Mouse (Mus musculus): Measurements from ENCODE around the gene Lrrc7. TPM values are rescaled to one million over a fixed set of nuclear protein-coding genes. Genes with fewer than 3 reads are reported as not detected.

The Lrrc7 gene
- polyA plus RNA-seq, 1 experiment from 2014 or later, result 0.22 TPM

DNA sequence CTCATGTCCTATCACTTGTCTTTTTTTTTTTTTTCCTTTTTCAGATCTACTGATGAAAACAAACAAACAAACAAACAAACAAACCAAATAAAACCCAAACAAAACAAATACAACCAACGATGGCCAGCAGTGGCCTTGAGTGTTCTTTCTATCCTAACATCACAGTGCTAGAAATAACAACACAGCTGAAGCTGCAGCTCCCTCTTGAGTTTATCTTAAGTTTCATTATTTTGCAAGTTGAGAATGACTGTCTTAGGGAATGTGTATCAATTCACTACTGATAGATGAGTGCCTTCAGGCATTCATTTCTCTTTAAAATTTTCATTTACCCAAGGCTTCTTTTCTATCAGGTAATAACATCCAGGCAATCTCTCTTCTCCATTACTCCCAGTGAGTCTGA is 291.1 kb downstream of the Lrrc7 start:
- no peak for ATAC-seq (replicated peaks; ENCODE audit: low FRiP score)

GRCm38 (mm10) chr3:158252576-158252975 is 309.4 kb downstream of the Lrrc7 start:
- H3K9me3 ChIP-seq (ENCODE audit: control insufficient read depth, low read length), result no peaks in the 10 kb centered on the region

More for the DNA sequence above, 291.1 kb downstream of the Lrrc7 start:
- no peaks in the 10 kb centered on the region for H3K27me3 ChIP-seq (replicated peaks; ENCODE audit: control insufficient read depth, insufficient read depth, low read length)
- no peaks in the 10 kb centered on the region for H3K4me1 ChIP-seq (replicated peaks; ENCODE audit: control insufficient read depth, insufficient read depth, low read length)
- WGBS, result 63% methylated on average over 1 of the region's 1 CpGs
- no peak overlapping the region for H3K4me2 ChIP-seq
- H3K4me3 ChIP-seq (ENCODE audit: low read depth, low read length), result no peak overlapping the region
- H3K36me3 ChIP-seq (ENCODE audit: control insufficient read depth, insufficient read depth, low read length), result no peaks in the 10 kb centered on the region
- no peaks in the 10 kb centered on the region for H3K9me3 ChIP-seq (ENCODE audit: control insufficient read depth, low read length)
- no peak overlapping the region for H3K27ac ChIP-seq (ENCODE audit: low read depth, low read length)
- no peak for DNase-seq (ENCODE audit: low spot score)
- H3K9ac ChIP-seq (ENCODE audit: low read depth, low read length), result no peak overlapping the region

DNA sequence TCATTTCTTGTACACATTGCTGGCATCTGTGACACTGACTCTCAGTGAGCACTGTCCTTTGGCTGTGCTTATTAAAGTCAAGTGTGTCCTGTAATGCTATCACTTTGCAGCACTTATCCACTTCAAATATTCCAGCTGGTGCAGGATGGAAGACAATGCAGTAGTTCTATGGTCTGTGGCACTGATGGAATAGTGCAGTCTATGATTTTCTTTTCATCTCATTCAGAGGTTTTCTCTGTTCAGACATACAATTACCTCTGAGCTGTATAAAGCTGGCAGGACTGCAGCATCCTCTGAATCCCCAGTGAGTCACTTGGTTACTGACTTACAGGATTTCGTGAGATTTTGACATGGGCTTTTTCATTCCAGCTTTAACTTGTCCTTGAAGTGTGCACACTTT is 314.3 kb downstream of the Lrrc7 start:
- Histone ChIP-seq H3K9ac (ENCODE audit: low read depth, low read length) (no peak overlapping the region), H3K4me3 (ENCODE audit: low read depth, low read length) (no peak overlapping the region), H3K27me3 (replicated peaks; ENCODE audit: control insufficient read depth, insufficient read depth, low read length) (no peaks in the 10 kb centered on the region), H3K4me1 (replicated peaks; ENCODE audit: control insufficient read depth, insufficient read depth, low read length) (no peaks in the 10 kb centered on the region), H3K27ac (ENCODE audit: low read depth, low read length) (no peak overlapping the region), H3K36me3 (ENCODE audit: control insufficient read depth, insufficient read depth, low read length) (no peaks in the 10 kb centered on the region), H3K9me3 (ENCODE audit: control insufficient read depth, low read length) (no peaks in the 10 kb centered on the region), H3K4me2 (no peak overlapping the region)
- DNase-seq (ENCODE audit: low spot score) (no peak), ATAC-seq (replicated peaks; ENCODE audit: low FRiP score) (no peak)
- 84% methylated on average over 1 of the region's 1 CpGs for WGBS

More at GRCm38 (mm10) chr3:158252576-158252975, 309.4 kb downstream of the Lrrc7 start:
- Histone ChIP-seq H3K4me2 (no peak overlapping the region), H3K9ac (ENCODE audit: low read depth, low read length) (no peak overlapping the region), H3K27ac (ENCODE audit: low read depth, low read length) (no peak overlapping the region), H3K4me3 (ENCODE audit: low read depth, low read length) (no peak overlapping the region), H3K4me1 (replicated peaks; ENCODE audit: control insufficient read depth, insufficient read depth, low read length) (no peaks in the 10 kb centered on the region), H3K36me3 (ENCODE audit: control insufficient read depth, insufficient read depth, low read length) (no peaks in the 10 kb centered on the region), H3K27me3 (replicated peaks; ENCODE audit: control insufficient read depth, insufficient read depth, low read length) (no peaks in the 10 kb centered on the region)
- no peak for DNase-seq (ENCODE audit: low spot score)
- ATAC-seq (replicated peaks; ENCODE audit: low FRiP score), result no peak

DNA sequence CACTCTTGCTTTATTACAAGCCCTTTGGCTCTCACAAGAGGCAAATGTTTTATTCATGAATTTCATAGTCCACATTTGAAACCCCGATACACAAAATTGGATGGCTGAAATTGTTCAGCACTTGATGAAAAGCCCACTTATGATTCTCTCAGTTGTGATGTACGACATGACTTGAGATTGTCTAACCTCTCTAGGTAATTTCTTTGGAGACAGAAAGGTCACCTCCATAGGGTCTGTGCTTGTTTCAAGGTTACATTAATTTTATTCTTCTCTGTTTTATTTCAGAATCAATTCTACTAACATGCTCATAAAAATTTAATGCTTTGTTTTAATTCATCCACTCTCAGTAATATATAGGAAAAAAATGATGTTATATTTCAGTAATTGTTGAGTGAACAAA is 351.4 kb downstream of the Lrrc7 start:
- no peaks in the 10 kb centered on the region for H3K27me3 ChIP-seq (replicated peaks; ENCODE audit: control insufficient read depth, insufficient read depth, low read length)
- no peaks in the 10 kb centered on the region for H3K4me1 ChIP-seq (replicated peaks; ENCODE audit: control insufficient read depth, insufficient read depth, low read length)
- DNase-seq (ENCODE audit: low spot score) (no peak), ATAC-seq (replicated peaks; ENCODE audit: low FRiP score) (no peak)
- H3K9ac ChIP-seq (ENCODE audit: low read depth, low read length), result no peak overlapping the region
- no peaks in the 10 kb centered on the region for H3K9me3 ChIP-seq (ENCODE audit: control insufficient read depth, low read length)
- H3K36me3 ChIP-seq (ENCODE audit: control insufficient read depth, insufficient read depth, low read length), result no peaks in the 10 kb centered on the region
- 76% methylated on average over 2 of the region's 2 CpGs for WGBS
- no peak overlapping the region for H3K4me3 ChIP-seq (ENCODE audit: low read depth, low read length)
- H3K27ac ChIP-seq (ENCODE audit: low read depth, low read length), result no peak overlapping the region
- H3K4me2 ChIP-seq, result no peak overlapping the region

GRCm38 (mm10) chr3:158210026-158210425 is 352.0 kb downstream of the Lrrc7 start:
- Histone ChIP-seq H3K4me3 (ENCODE audit: low read depth, low read length) (no peak overlapping the region), H3K9me3 (ENCODE audit: control insufficient read depth, low read length) (no peaks in the 10 kb centered on the region), H3K4me1 (replicated peaks; ENCODE audit: control insufficient read depth, insufficient read depth, low read length) (no peaks in the 10 kb centered on the region), H3K36me3 (ENCODE audit: control insufficient read depth, insufficient read depth, low read length) (no peaks in the 10 kb centered on the region), H3K4me2 (no peak overlapping the region), H3K27ac (ENCODE audit: low read depth, low read length) (no peak overlapping the region), H3K27me3 (replicated peaks; ENCODE audit: control insufficient read depth, insufficient read depth, low read length) (no peaks in the 10 kb centered on the region), H3K9ac (ENCODE audit: low read depth, low read length) (no peak overlapping the region)
- 8% methylated on average over 2 of the region's 2 CpGs for WGBS
- no peak; the same call in 1 of the 2 replicates for ATAC-seq (replicated peaks; ENCODE audit: low FRiP score)
- DNase-seq (ENCODE audit: low spot score), result no peak

GRCm38 (mm10) chr3:158207840-158208239 is 354.2 kb downstream of the Lrrc7 start:
- no peaks in the 10 kb centered on the region for H3K4me1 ChIP-seq (replicated peaks; ENCODE audit: control insufficient read depth, insufficient read depth, low read length)
- ATAC-seq (replicated peaks; ENCODE audit: low FRiP score) (no peak), DNase-seq (ENCODE audit: low spot score) (no peak)
- no peak overlapping the region for H3K9ac ChIP-seq (ENCODE audit: low read depth, low read length)
- H3K4me3 ChIP-seq (ENCODE audit: low read depth, low read length), result no peak overlapping the region
- H3K36me3 ChIP-seq (ENCODE audit: control insufficient read depth, insufficient read depth, low read length), result no peaks in the 10 kb centered on the region
- no peak overlapping the region for H3K27ac ChIP-seq (ENCODE audit: low read depth, low read length)
- no peaks in the 10 kb centered on the region for H3K9me3 ChIP-seq (ENCODE audit: control insufficient read depth, low read length)
- 53% methylated on average over 2 of the region's 2 CpGs for WGBS
- H3K27me3 ChIP-seq (replicated peaks; ENCODE audit: control insufficient read depth, insufficient read depth, low read length), result no peaks in the 10 kb centered on the region
- H3K4me2 ChIP-seq, result no peak overlapping the region

GRCm38 (mm10) chr3:158202776-158203175 is 359.2 kb downstream of the Lrrc7 start:
- no peaks in the 10 kb centered on the region for H3K27me3 ChIP-seq (replicated peaks; ENCODE audit: control insufficient read depth, insufficient read depth, low read length)
- H3K4me2 ChIP-seq, result no peak overlapping the region
- H3K9ac ChIP-seq (ENCODE audit: low read depth, low read length), result no peak overlapping the region
- H3K4me1 ChIP-seq (replicated peaks; ENCODE audit: control insufficient read depth, insufficient read depth, low read length), result no peaks in the 10 kb centered on the region
- no peaks in the 10 kb centered on the region for H3K9me3 ChIP-seq (ENCODE audit: control insufficient read depth, low read length)
- WGBS, result 78% methylated on average over 3 of the region's 3 CpGs
- H3K4me3 ChIP-seq (ENCODE audit: low read depth, low read length), result no peak overlapping the region
- no peak for DNase-seq (ENCODE audit: low spot score)
- no peaks in the 10 kb centered on the region for H3K36me3 ChIP-seq (ENCODE audit: control insufficient read depth, insufficient read depth, low read length)
- no peak overlapping the region for H3K27ac ChIP-seq (ENCODE audit: low read depth, low read length)
- ATAC-seq (replicated peaks; ENCODE audit: low FRiP score), result no peak

- Histone ChIP-seq H3K9ac (ENCODE audit: low read depth, low read length) (no peak overlapping the region), H3K4me3 (ENCODE audit: low read depth, low read length) (no peak overlapping the region), H3K9me3 (ENCODE audit: control insufficient read depth, low read length) (no peaks in the 10 kb centered on the region), H3K36me3 (ENCODE audit: control insufficient read depth, insufficient read depth, low read length) (no peaks in the 10 kb centered on the region), H3K4me2 (no peak overlapping the region), H3K27me3 (replicated peaks; ENCODE audit: control insufficient read depth, insufficient read depth, low read length) (no peaks in the 10 kb centered on the region), H3K4me1 (replicated peaks; ENCODE audit: control insufficient read depth, insufficient read depth, low read length) (no peaks in the 10 kb centered on the region), H3K27ac (ENCODE audit: low read depth, low read length) (no peak overlapping the region)
- DNase-seq (ENCODE audit: low spot score), result no peak
- ATAC-seq (replicated peaks; ENCODE audit: low FRiP score), result no peak
Observed at GRCm38 (mm10) chr3:158195426-158195825, 366.6 kb downstream of the Lrrc7 start.

GRCm38 (mm10) chr3:158193229-158193628 is 368.8 kb downstream of the Lrrc7 start:
- Histone ChIP-seq H3K27ac (ENCODE audit: low read depth, low read length) (no peak overlapping the region), H3K4me1 (replicated peaks; ENCODE audit: control insufficient read depth, insufficient read depth, low read length) (no peaks in the 10 kb centered on the region), H3K9me3 (ENCODE audit: control insufficient read depth, low read length) (no peaks in the 10 kb centered on the region), H3K4me2 (no peak overlapping the region), H3K36me3 (ENCODE audit: control insufficient read depth, insufficient read depth, low read length) (no peaks in the 10 kb centered on the region), H3K4me3 (ENCODE audit: low read depth, low read length) (no peak overlapping the region), H3K9ac (ENCODE audit: low read depth, low read length) (no peak overlapping the region), H3K27me3 (replicated peaks; ENCODE audit: control insufficient read depth, insufficient read depth, low read length) (no peaks in the 10 kb centered on the region)
- DNase-seq (ENCODE audit: low spot score) (no peak), ATAC-seq (replicated peaks; ENCODE audit: low FRiP score) (no peak)
- WGBS, result 36% methylated on average over 1 of the region's 1 CpGs

All from liver, embryonic 11.5 days (tissue).